Mouse (Mus musculus): ENCODE measurements around the gene Olfr1140. TPM values are rescaled to one million over a fixed set of nuclear protein-coding genes. Genes with fewer than 3 reads are reported as not detected.

The Olfr1140 gene
- not detected in 2 replicates for polyA plus RNA-seq (2012; rRNA removed)

DNA sequence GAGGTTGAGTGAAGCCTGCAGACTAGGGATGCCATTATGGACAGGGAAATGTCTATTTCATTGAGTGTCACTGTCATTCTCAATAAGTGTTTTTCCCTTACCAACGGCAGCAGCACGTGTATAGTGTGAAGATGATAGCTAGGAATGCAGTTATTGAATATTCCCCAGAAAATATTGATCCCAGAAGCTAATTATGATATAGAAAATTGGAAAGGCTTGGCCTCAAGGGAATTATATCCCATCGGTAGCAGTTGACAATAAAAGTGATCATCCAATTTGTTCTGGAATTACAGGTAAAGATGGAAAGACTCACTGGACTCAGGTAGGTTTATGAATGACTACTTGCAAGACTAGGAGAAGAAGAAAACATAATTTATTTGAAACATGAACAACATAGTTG lies at the start of gene Olfr1140:
Olfr1140 (plus strand) TSS at position 301 of the 400 bp plus-strand sequence.
- no peak for DNase-seq
- Histone ChIP-seq H3K27ac (ENCODE audit: insufficient read depth, low read length) (no peak within 1 kb of the TSS), H3K4me3 (replicated peaks; ENCODE audit: insufficient read depth, low read depth, low read length) (no peak within 1 kb of the TSS), H3K27me3 (ENCODE audit: control insufficient read depth, insufficient read depth, low read length) (no peaks in the 10 kb centered on the region), H3K4me1 (ENCODE audit: control insufficient read depth, insufficient read depth, low read length) (no peaks in the 10 kb centered on the region)
- 73% methylated on average over 3 of the region's 3 CpGs for WGBS
- TF ChIP-seq CTCF (IDR thresholded peaks at IDR 0.05; ENCODE audit: borderline replicate concordance, insufficient read depth, low read depth, low read length) (no peak), POLR2A (IDR thresholded peaks at IDR 0.05; ENCODE audit: borderline replicate concordance, insufficient read depth, low read length) (no peak)

DNA sequence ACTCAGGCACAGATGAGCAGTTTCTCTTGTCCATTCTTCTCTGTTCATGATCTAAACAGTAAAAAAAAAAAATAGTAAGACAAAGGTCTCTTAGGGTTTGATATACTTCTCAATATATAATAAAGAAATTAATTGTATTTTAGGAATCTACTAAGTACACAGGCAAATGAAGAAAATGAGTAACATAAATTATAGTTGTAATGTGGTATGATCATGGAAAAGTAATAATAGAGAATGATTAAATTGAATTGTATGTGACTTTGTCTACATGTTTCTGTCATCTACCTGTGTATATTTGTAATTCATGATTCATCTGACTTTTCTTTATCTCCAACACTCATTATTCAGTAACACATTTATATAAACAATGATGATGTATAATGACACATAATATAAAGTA lies 49.7 kb upstream of the Olfr1140 start, which contains the start of gene Olfr1136:
Olfr1136 (minus strand) TSS at position 101 of the 400 bp plus-strand sequence.
- no peak for DNase-seq
- TF ChIP-seq CTCF (IDR thresholded peaks at IDR 0.05; ENCODE audit: borderline replicate concordance, insufficient read depth, low read depth, low read length) (no peak), POLR2A (IDR thresholded peaks at IDR 0.05; ENCODE audit: borderline replicate concordance, insufficient read depth, low read length) (no peak)
- Histone ChIP-seq H3K27ac (ENCODE audit: insufficient read depth, low read length) (no peak within 1 kb of the TSS), H3K27me3 (ENCODE audit: control insufficient read depth, insufficient read depth, low read length) (no peaks in the 10 kb centered on the region), H3K4me1 (ENCODE audit: control insufficient read depth, insufficient read depth, low read length) (no peaks in the 10 kb centered on the region), H3K4me3 (replicated peaks; ENCODE audit: insufficient read depth, low read depth, low read length) (no peak within 1 kb of the TSS)

GRCm38 (mm10) chr2:87713079-87713478 lies 30.5 kb upstream of the Olfr1140 start, which contains the start of gene Olfr1137:
Gene Olfr1137 (minus strand): TSS chr2:87713179.
- Histone ChIP-seq H3K4me1 (ENCODE audit: control insufficient read depth, insufficient read depth, low read length) (no peaks in the 10 kb centered on the region), H3K27ac (ENCODE audit: insufficient read depth, low read length) (no peak within 1 kb of the TSS), H3K4me3 (replicated peaks; ENCODE audit: insufficient read depth, low read depth, low read length) (no peak within 1 kb of the TSS), H3K27me3 (ENCODE audit: control insufficient read depth, insufficient read depth, low read length) (no peaks in the 10 kb centered on the region)
- TF ChIP-seq POLR2A (IDR thresholded peaks at IDR 0.05; ENCODE audit: borderline replicate concordance, insufficient read depth, low read length) (no peak), CTCF (IDR thresholded peaks at IDR 0.05; ENCODE audit: borderline replicate concordance, insufficient read depth, low read depth, low read length) (no peak)
- DNase-seq = no peak

DNA sequence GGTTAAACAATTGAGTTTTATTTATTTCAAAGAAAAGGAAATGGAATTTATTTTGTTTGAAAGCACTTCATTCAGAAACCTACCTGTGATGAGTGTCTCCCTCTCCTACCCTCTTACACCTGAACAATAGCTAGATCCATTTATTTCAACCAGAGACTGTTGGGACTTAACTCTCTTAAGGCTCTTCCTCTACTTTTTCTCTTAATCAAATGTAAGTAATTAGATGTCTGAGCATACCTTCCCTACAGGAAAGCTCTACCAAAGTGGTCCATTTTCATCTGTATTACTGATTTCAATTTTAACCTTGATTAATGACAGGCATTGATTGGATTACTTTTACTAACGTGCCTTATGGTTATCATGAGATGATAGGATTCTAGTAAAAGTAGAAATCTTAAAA lies 3.7 kb upstream of the Olfr1140 start, which contains the start of gene Olfr1138:
Olfr1138 (minus strand) TSS at position 101 of the 400 bp plus-strand sequence.
- WGBS = 76% methylated on average over 1 of the region's 1 CpGs
- Histone ChIP-seq H3K27ac (ENCODE audit: insufficient read depth, low read length) (no peak within 1 kb of the TSS), H3K4me3 (replicated peaks; ENCODE audit: insufficient read depth, low read depth, low read length) (no peak within 1 kb of the TSS), H3K4me1 (ENCODE audit: control insufficient read depth, insufficient read depth, low read length) (no peaks in the 10 kb centered on the region), H3K27me3 (ENCODE audit: control insufficient read depth, insufficient read depth, low read length) (no peaks in the 10 kb centered on the region)
- no peak for DNase-seq
- TF ChIP-seq POLR2A (IDR thresholded peaks at IDR 0.05; ENCODE audit: borderline replicate concordance, insufficient read depth, low read length) (no peak), CTCF (IDR thresholded peaks at IDR 0.05; ENCODE audit: borderline replicate concordance, insufficient read depth, low read depth, low read length) (no peak)

GRCm38 (mm10) chr2:87753891-87754290 lies 10.3 kb downstream of the Olfr1140 start, which contains the start of gene Olfr1141:
Gene Olfr1141 (minus strand): TSS chr2:87753991.
- H3K27ac ChIP-seq (ENCODE audit: insufficient read depth, low read length) = no peak within 1 kb of the TSS
- no peak for DNase-seq
- H3K4me3 ChIP-seq (replicated peaks; ENCODE audit: insufficient read depth, low read depth, low read length) = no peak within 1 kb of the TSS
- 91% methylated on average over 1 of the region's 1 CpGs for WGBS
- no peaks in the 10 kb centered on the region for H3K4me1 ChIP-seq (ENCODE audit: control insufficient read depth, insufficient read depth, low read length)
- H3K27me3 ChIP-seq (ENCODE audit: control insufficient read depth, insufficient read depth, low read length) = no peaks in the 10 kb centered on the region
- no peak for TF ChIP-seq CTCF (IDR thresholded peaks at IDR 0.05; ENCODE audit: borderline replicate concordance, insufficient read depth, low read depth, low read length)
- TF ChIP-seq POLR2A (IDR thresholded peaks at IDR 0.05; ENCODE audit: borderline replicate concordance, insufficient read depth, low read length) = no peak

- Histone ChIP-seq H3K4me3 (replicated peaks; ENCODE audit: insufficient read depth, low read depth, low read length) (no peak overlapping the region), H3K4me1 (ENCODE audit: control insufficient read depth, insufficient read depth, low read length) (no peaks in the 10 kb centered on the region), H3K27me3 (ENCODE audit: control insufficient read depth, insufficient read depth, low read length) (no peaks in the 10 kb centered on the region), H3K27ac (ENCODE audit: insufficient read depth, low read length) (no peak overlapping the region)
- WGBS = 10% methylated on average over 1 of the region's 1 CpGs
- TF ChIP-seq POLR2A (IDR thresholded peaks at IDR 0.05; ENCODE audit: borderline replicate concordance, insufficient read depth, low read length) = no peak
- no peak for TF ChIP-seq CTCF (IDR thresholded peaks at IDR 0.05; ENCODE audit: borderline replicate concordance, insufficient read depth, low read depth, low read length)
- no peak for DNase-seq
Measured at GRCm38 (mm10) chr2:87776143-87776542, 32.6 kb downstream of the Olfr1140 start.

DNA sequence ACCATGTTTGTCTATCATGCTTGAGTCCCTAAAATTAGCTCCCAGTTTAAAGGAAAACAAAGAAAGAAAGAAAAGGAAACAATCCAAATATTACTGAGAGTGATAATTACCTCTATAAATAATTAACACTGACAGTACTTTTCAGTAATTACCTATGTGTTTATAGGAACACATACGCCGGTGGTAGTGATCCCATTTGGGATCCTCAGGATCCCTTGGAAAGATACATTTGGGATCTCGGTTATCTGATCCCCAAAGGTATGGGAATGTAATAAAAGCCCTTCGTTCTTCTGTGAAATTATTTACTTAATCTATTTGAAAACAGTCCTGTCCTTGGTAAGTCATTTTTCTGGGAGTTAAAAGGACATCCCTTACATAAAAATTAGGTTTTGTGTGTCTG lies 35.6 kb downstream of the Olfr1140 start, which contains the start of gene Olfr152:
Olfr152 (plus strand) TSS at position 301 of the 400 bp plus-strand sequence.
- WGBS = 81% methylated on average over 4 of the region's 4 CpGs
- no peak for DNase-seq
- no peak for TF ChIP-seq POLR2A (IDR thresholded peaks at IDR 0.05; ENCODE audit: borderline replicate concordance, insufficient read depth, low read length)
- TF ChIP-seq CTCF (IDR thresholded peaks at IDR 0.05; ENCODE audit: borderline replicate concordance, insufficient read depth, low read depth, low read length) = no peak
- no peak within 1 kb of the TSS for H3K4me3 ChIP-seq (replicated peaks; ENCODE audit: insufficient read depth, low read depth, low read length)
- no peak within 1 kb of the TSS for H3K27ac ChIP-seq (ENCODE audit: insufficient read depth, low read length)
- no peaks in the 10 kb centered on the region for H3K27me3 ChIP-seq (ENCODE audit: control insufficient read depth, insufficient read depth, low read length)
- H3K4me1 ChIP-seq (ENCODE audit: control insufficient read depth, insufficient read depth, low read length) = no peaks in the 10 kb centered on the region

Other genes with a start within 250 kb of the Olfr1140 start
- gene Pramel7, start 246.7 kb upstream of the Olfr1140 start, polyA plus RNA-seq (2012; rRNA removed) = not detected in 2 replicates
- not detected in 2 replicates for gene Pramel6, start 237.2 kb upstream of the Olfr1140 start, polyA plus RNA-seq (2012; rRNA removed)
- 0.08 TPM in 1 of 2 replicates, not detected in the other for gene Olfr153, start 212.0 kb upstream of the Olfr1140 start, polyA plus RNA-seq (2012; rRNA removed)
- gene Olfr1128, start 198.2 kb upstream of the Olfr1140 start, polyA plus RNA-seq (2012; rRNA removed) = not detected in 2 replicates
- gene Olfr1129, start 169.8 kb upstream of the Olfr1140 start, polyA plus RNA-seq (2012; rRNA removed) = not detected in 2 replicates
- not detected in 2 replicates for gene Olfr1130, start 137.5 kb upstream of the Olfr1140 start, polyA plus RNA-seq (2012; rRNA removed)
- gene Olfr1131, start 116.6 kb upstream of the Olfr1140 start, polyA plus RNA-seq (2012; rRNA removed) = not detected in 2 replicates
- gene Olfr1132, start 106.2 kb upstream of the Olfr1140 start, polyA plus RNA-seq (2012; rRNA removed) = not detected in 2 replicates
- not detected in 2 replicates for gene Olfr1133, start 96.4 kb upstream of the Olfr1140 start, polyA plus RNA-seq (2012; rRNA removed)
- gene Olfr1134, start 85.3 kb upstream of the Olfr1140 start, polyA plus RNA-seq (2012; rRNA removed) = not detected in 2 replicates
- gene Olfr1135, start 70.1 kb upstream of the Olfr1140 start, polyA plus RNA-seq (2012; rRNA removed) = not detected in 2 replicates
- gene Olfr1136, start 49.8 kb upstream of the Olfr1140 start, polyA plus RNA-seq (2012; rRNA removed) = not detected in 2 replicates
- gene Olfr1137, start 30.6 kb upstream of the Olfr1140 start, polyA plus RNA-seq (2012; rRNA removed) = not detected in 2 replicates
- gene Olfr1138, start 3.8 kb upstream of the Olfr1140 start, polyA plus RNA-seq (2012; rRNA removed) = not detected in 2 replicates
- not detected in 2 replicates for gene Olfr1141, start 10.2 kb downstream of the Olfr1140 start, polyA plus RNA-seq (2012; rRNA removed)
- not detected in 2 replicates for gene Olfr152, start 35.7 kb downstream of the Olfr1140 start, polyA plus RNA-seq (2012; rRNA removed)
- gene Olfr1143, start 56.8 kb downstream of the Olfr1140 start, polyA plus RNA-seq (2012; rRNA removed) = not detected in 2 replicates
- not detected in 2 replicates for gene Olfr1145, start 66.1 kb downstream of the Olfr1140 start, polyA plus RNA-seq (2012; rRNA removed)
- gene Olfr1148, start 86.8 kb downstream of the Olfr1140 start, polyA plus RNA-seq (2012; rRNA removed) = not detected in 2 replicates
- not detected in 2 replicates for gene Olfr1150-ps1, start 100.2 kb downstream of the Olfr1140 start, polyA plus RNA-seq (2012; rRNA removed)
- gene Olfr1151, start 112.1 kb downstream of the Olfr1140 start, polyA plus RNA-seq (2012; rRNA removed) = not detected in 2 replicates
- not detected in 2 replicates for gene Olfr1152, start 122.7 kb downstream of the Olfr1140 start, polyA plus RNA-seq (2012; rRNA removed)
- gene Olfr1153, start 151.2 kb downstream of the Olfr1140 start, polyA plus RNA-seq (2012; rRNA removed) = not detected in 2 replicates
- not detected in 2 replicates for gene Olfr1154, start 161.4 kb downstream of the Olfr1140 start, polyA plus RNA-seq (2012; rRNA removed)
- gene Olfr1155, start 201.4 kb downstream of the Olfr1140 start, polyA plus RNA-seq (2012; rRNA removed) = not detected in 2 replicates
- not detected in 2 replicates for gene Olfr1156, start 209.3 kb downstream of the Olfr1140 start, polyA plus RNA-seq (2012; rRNA removed)
- gene Olfr1157, start 224.5 kb downstream of the Olfr1140 start, polyA plus RNA-seq (2012; rRNA removed) = not detected in 2 replicates
- not detected in 2 replicates for gene Olfr74, start 230.9 kb downstream of the Olfr1140 start, polyA plus RNA-seq (2012; rRNA removed)
- gene Olfr1158, start 246.4 kb downstream of the Olfr1140 start, polyA plus RNA-seq (2012; rRNA removed) = not detected in 2 replicates